In genomic region chr11:50915671-50916320, GRCm38 (mm10) we compare ENCODE assay signal across 8 mouse cellular contexts. TPM values are rescaled to one million over a fixed set of nuclear protein-coding genes. Genes with fewer than 3 reads are reported as not detected.
A peak's percentile ranks its signal among the peaks of the same experiment; 100 is the strongest.
DNase-seq lines count a peak whose midpoint lies in the region; ATAC-seq lines count a peak whose summit lies in the region.

Gene Zfp2 (minus strand): TSS chr11:50916165.

- no peaks in the 10 kb centered on the region for H3K9me3 ChIP-seq in intestine, embryonic 16.5 days (ENCODE audit: control insufficient read depth, low read length)

- peak within 1 kb of the TSS; percentile 89 for H3K9ac ChIP-seq in intestine, embryonic 16.5 days (ENCODE audit: low read depth, low read length)

- peaks cover 7% of the 10 kb centered on the region for H3K36me3 ChIP-seq in intestine, embryonic 16.5 days (ENCODE audit: control insufficient read depth, insufficient read depth, low read length)

- peak; percentile 94 for DNase-seq in adrenal gland, adult 2 months
- peak; percentile 94 for DNase-seq in embryo, embryonic 10.5 days (ENCODE audit: low spot score)
- DNase-seq in gastrocnemius, postnatal 4 days (ENCODE audit: low spot score in 2 of 2): peak; percentile 86 to 91
- peak; percentile 94 to 97 for DNase-seq in left cerebral cortex, postnatal 25 days (ENCODE audit: low spot score in 2 of 2)
- DNase-seq in mesoderm, embryonic 11.5 days (ENCODE audit: low read depth, low spot score): peak; percentile 95
- peak; percentile 92 for DNase-seq in right cerebral cortex, postnatal 4 days
- peak; percentile 85 for DNase-seq in yolk sac, embryonic 10.5 days (ENCODE audit: low spot score)

- H3K27me3 ChIP-seq in intestine, embryonic 16.5 days (replicated peaks; ENCODE audit: control insufficient read depth, insufficient read depth, low read length): no peaks in the 10 kb centered on the region

- peak; percentile 99 for ATAC-seq in intestine, embryonic 16.5 days

- intact Hi-C loops in left cerebral cortex, postnatal 25 days (cut with DNase I): loop anchor here (1.0 to 5.0 kb wide), 4 partner anchors 16 to 88 kb away; partner anchors contain the start of genes Zfp354b, Zfp354c, Zfp454 and Zfp879

- no peaks in the 10 kb centered on the region for H3K4me1 ChIP-seq in intestine, embryonic 16.5 days (ENCODE audit: control insufficient read depth, insufficient read depth, low read length)

- H3K4me3 ChIP-seq in intestine, embryonic 16.5 days (ENCODE audit: low read length): peak within 1 kb of the TSS; percentile 87

- peak within 1 kb of the TSS; percentile 54; the same call in 1 of the 2 replicates for H3K27ac ChIP-seq in intestine, embryonic 16.5 days (ENCODE audit: low read length)

- peak within 1 kb of the TSS; percentile 56 for H3K4me2 ChIP-seq in intestine, embryonic 16.5 days (ENCODE audit: low read depth, low read length)

- WGBS in intestine, embryonic 16.5 days: under 1% methylated on average over 47 of the region's 47 CpGs

RNA-seq across cellular contexts. Expression of gene Zfp2, which starts in this region (rescaled TPM):
- total RNA-seq in adrenal gland, adult 2 months (2021): 1 to 10 TPM; 6.5 to 7.9 TPM
- polyA plus RNA-seq in adrenal gland, adult 2 months (2012; rRNA removed): 0.71 and 0.96 TPM in 2 replicates
- total RNA-seq in gastrocnemius, postnatal 4 days (2021): 1 to 10 TPM; 3.6 to 4.2 TPM
- polyA plus RNA-seq in intestine, embryonic 16.5 days (2015; fragmentation: Nextera tagmentation; extraction: Ambion mirVana): 8.1 and 9.1 TPM in 2 replicates
- 10 to 100 TPM; 21.3 to 23.0 TPM for total RNA-seq in left cerebral cortex, postnatal 25 days (2021)

Comparison
In these comparisons a context has a peak if more than half of its experiments do, and no peak if none do; other contexts are left out.
1. Peak in every context shown above with its lines: DNase-seq, ATAC-seq, H3K4me3 ChIP-seq and H3K27ac ChIP-seq.